Mouse (Mus musculus) stomach, postnatal 0 days (tissue): ENCODE measurements around the gene Inpp4a. TPM values are rescaled to one million over a fixed set of nuclear protein-coding genes. Genes with fewer than 3 reads are reported as not detected.

Source experiments
- ATAC-seq: fragments of 200-750 bp; cut with Nextera tagmentation; 2 replicates; pipeline ENCODE4 v1.8.0; 2017; ENCODE audit not compliant: low FRiP score, low TSS enrichment
- DNase-seq: peaks from one replicate; pipeline ENCODE4 v3.0.0-alpha.2; 2016; ENCODE audit warnings: low spot score
- H3K27ac ChIP-seq: fragments of 300-500 bp; sonication (generic); replicated peaks from 2 replicates; pipeline ENCODE4 v1.5.1; 2014; ENCODE audit warnings: mild to moderate bottlenecking, control low read depth
- H3K27me3 ChIP-seq: fragments of 300-500 bp; sonication (generic); 2 replicates; pipeline ENCODE4 v1.6.1; 2014; ENCODE audit warnings: low read length; ENCODE audit not compliant: control insufficient read depth, insufficient read depth
- H3K36me3 ChIP-seq: fragments of 300-500 bp; sonication (generic); 2 replicates; pipeline ENCODE4 v1.6.1; 2014; ENCODE audit warnings: low read length, mixed read lengths; ENCODE audit not compliant: control insufficient read depth, insufficient read depth
- H3K4me1 ChIP-seq: fragments of 300-500 bp; sonication (generic); replicated peaks from 2 replicates; pipeline ENCODE4 v1.6.1; 2014; ENCODE audit warnings: antibody characterized with exemption; ENCODE audit not compliant: control insufficient read depth, insufficient read depth
- H3K4me2 ChIP-seq: fragments of 300-500 bp; sonication (generic); replicated peaks from 2 replicates; pipeline ENCODE4 v1.6.1; 2014; ENCODE audit warnings: low read depth, mild to moderate bottlenecking, control low read depth, moderate library complexity
- H3K4me3 ChIP-seq: fragments of 300-500 bp; sonication (generic); 2 replicates; pipeline ENCODE4 v1.5.1; 2014; ENCODE audit warnings: low read depth, low read length, control low read depth
- H3K9ac ChIP-seq: fragments of 300-500 bp; sonication (generic); 2 replicates; pipeline ENCODE4 v1.6.1; 2014; ENCODE audit warnings: mild to moderate bottlenecking, low read length, control low read depth, mixed read lengths
- H3K9me3 ChIP-seq: fragments of 300-500 bp; sonication (generic); 2 replicates; pipeline ENCODE4 v1.6.1; 2016; ENCODE audit warnings: low read length; ENCODE audit not compliant: control insufficient read depth
- CTCF ChIP-seq: IDR thresholded peaks from 2 replicates; pipeline ENCODE4 v1.5.1; 2016; ENCODE audit warnings: antibody characterized with exemption, low read depth, mild to moderate bottlenecking, moderate library complexity
- EP300 ChIP-seq: optimal IDR thresholded peaks from 2 replicates; pipeline ENCODE3; 2016; ENCODE audit warnings: antibody characterized with exemption
- WGBS: fragments of 180-500 bp; shearing (Covaris S2); extraction: QIAGEN DNeasy Blood & Tissue Kit; methylation state at CpG from one replicate; pipeline ENCODE4 v1.1.7; 2014; 5-methylcytosine and 5-hydroxymethylcytosine counted together
- polyA plus RNA-seq: library from polyadenylated mRNA; unstranded; fragments of >200 nt; fragmentation: Nextera tagmentation; extraction: Ambion mirVana; gene quantifications from 2 replicates; pipeline ENCODE4 v1.2.1, GENCODE M21; 2015

The Inpp4a gene
- polyA plus RNA-seq, 1 experiment from 2014 or later, result 10.6 TPM

DNA sequence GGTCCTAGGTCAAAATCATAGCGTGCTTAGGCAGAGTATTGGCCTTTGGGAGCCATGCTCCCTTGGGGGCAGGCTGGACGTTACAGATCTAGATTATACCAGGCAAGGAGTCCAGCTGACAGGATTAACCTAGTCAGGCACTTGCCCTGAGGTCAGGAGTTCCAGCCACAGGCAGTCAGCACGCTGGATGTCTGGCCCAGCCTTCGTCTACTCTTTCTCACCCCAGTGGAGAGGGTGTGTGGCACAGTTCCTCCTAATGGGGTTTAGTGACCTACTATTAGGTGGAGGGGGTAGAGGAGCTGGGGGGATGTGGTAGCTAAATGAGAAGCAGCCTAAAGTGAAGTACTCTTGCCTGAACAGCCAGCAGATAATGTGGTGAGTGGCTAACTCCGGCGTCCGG lies 14.7 kb downstream of the Inpp4a start:
- Histone ChIP-seq H3K4me3 (no peak overlapping the region), H3K27me3 (no peaks in the 10 kb centered on the region), H3K4me1 (0 out of 2 replicates have a peak, but pooled peaks cover 4% of the 10 kb centered on the region), H3K9ac (no peak overlapping the region), H3K36me3 (no peaks in the 10 kb centered on the region), H3K9me3 (no peaks in the 10 kb centered on the region), H3K4me2 (no peak overlapping the region), H3K27ac (no peak overlapping the region)
- WGBS, result 53% methylated on average over 7 of the region's 7 CpGs
- DNase-seq, result no peak
- no peak for ATAC-seq
- TF ChIP-seq EP300, result no peak

- H3K36me3 ChIP-seq, result no peaks in the 10 kb centered on the region
- no peaks in the 10 kb centered on the region for H3K9me3 ChIP-seq
- H3K4me2 ChIP-seq, result no peak overlapping the region
- no peak overlapping the region for H3K27ac ChIP-seq
- H3K27me3 ChIP-seq, result no peaks in the 10 kb centered on the region
- H3K4me1 ChIP-seq, result peaks cover 4% of the 10 kb centered on the region; the same call in 1 of the 2 replicates
- DNase-seq (no peak), ATAC-seq (peak; percentile 36; the same call in 1 of the 2 replicates)
- 68% methylated on average over 7 of the region's 7 CpGs for WGBS
- no peak for TF ChIP-seq EP300
- TF ChIP-seq CTCF, result no peak
- no peak overlapping the region for H3K4me3 ChIP-seq
- H3K9ac ChIP-seq, result no peak overlapping the region
Observed at GRCm38 (mm10) chr1:37317644-37318285, 18.1 kb downstream of the Inpp4a start.

DNA sequence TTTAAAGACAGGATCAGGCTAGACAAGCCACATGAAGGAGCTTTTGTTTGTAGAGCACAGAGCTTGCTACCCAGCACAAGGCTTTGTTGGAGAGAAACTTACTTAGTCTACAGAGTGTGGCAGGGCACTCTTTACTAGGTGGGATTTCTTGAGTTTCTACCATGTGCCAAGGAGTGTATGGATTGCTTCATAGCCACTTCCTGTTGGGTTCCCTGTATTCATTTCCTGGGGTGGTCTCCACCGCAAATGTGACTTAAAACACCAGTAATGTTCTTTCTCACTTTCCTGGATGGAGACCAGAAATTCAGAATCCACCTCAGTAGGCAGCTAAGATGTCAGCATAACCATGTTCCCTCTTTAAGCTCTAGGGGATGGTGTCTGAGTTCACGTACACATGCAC lies 18.9 kb downstream of the Inpp4a start:
- TF ChIP-seq CTCF (no peak), EP300 (no peak)
- 73% methylated on average over 2 of the region's 2 CpGs for WGBS
- Histone ChIP-seq H3K4me2 (no peak overlapping the region), H3K36me3 (no peaks in the 10 kb centered on the region), H3K27ac (no peak overlapping the region), H3K27me3 (no peaks in the 10 kb centered on the region), H3K4me3 (no peak overlapping the region), H3K9me3 (no peaks in the 10 kb centered on the region), H3K4me1 (peaks cover 4% of the 10 kb centered on the region; the same call in 1 of the 2 replicates), H3K9ac (no peak overlapping the region)
- ATAC-seq (no peak), DNase-seq (no peak)

GRCm38 (mm10) chr1:37322690-37323089 lies 23.0 kb downstream of the Inpp4a start:
- Histone ChIP-seq H3K9ac (no peak overlapping the region), H3K9me3 (no peaks in the 10 kb centered on the region), H3K27me3 (no peaks in the 10 kb centered on the region), H3K4me1 (peaks cover 4% of the 10 kb centered on the region; the same call in 1 of the 2 replicates), H3K4me3 (no peak overlapping the region), H3K36me3 (no peaks in the 10 kb centered on the region), H3K27ac (no peak overlapping the region), H3K4me2 (no peak overlapping the region)
- no peak for ATAC-seq
- no peak for DNase-seq
- WGBS, result 89% methylated on average over 2 of the region's 2 CpGs
- TF ChIP-seq EP300 (no peak), CTCF (no peak)

DNA sequence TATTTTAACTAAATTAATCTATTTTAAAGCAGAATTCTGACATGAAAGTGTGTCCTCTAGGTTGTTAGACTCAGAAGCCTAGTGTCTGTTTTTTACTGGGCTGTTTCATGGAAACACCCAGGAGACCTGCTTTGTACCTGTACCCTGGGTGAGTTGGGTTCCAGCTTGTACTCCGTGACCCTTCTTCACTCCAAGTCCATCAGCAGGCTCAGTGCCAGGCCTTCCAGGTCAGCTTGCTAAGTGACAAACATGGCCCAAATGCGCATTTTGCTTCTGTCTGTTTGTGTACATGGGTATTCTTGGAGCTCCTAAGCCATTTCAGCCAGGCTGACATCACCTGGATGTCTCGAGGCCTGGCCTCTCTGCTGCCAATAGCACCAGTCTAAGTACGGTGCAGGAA lies 23.5 kb downstream of the Inpp4a start:
- Histone ChIP-seq H3K4me2 (no peak overlapping the region), H3K4me3 (no peak overlapping the region), H3K4me1 (peaks cover under 1% of the 10 kb centered on the region; the same call in 1 of the 2 replicates), H3K9me3 (no peaks in the 10 kb centered on the region), H3K36me3 (no peaks in the 10 kb centered on the region), H3K9ac (no peak overlapping the region), H3K27me3 (no peaks in the 10 kb centered on the region), H3K27ac (no peak overlapping the region)
- 79% methylated on average over 4 of the region's 4 CpGs for WGBS
- ATAC-seq (no peak), DNase-seq (no peak)
- TF ChIP-seq CTCF (no peak), EP300 (no peak)

- no peak for DNase-seq
- no peak for ATAC-seq
- TF ChIP-seq CTCF, result no peak
- no peak for TF ChIP-seq EP300
- H3K4me2 ChIP-seq, result no peak overlapping the region
- WGBS, result 21% methylated on average over 5 of the region's 5 CpGs
- H3K27me3 ChIP-seq, result no peaks in the 10 kb centered on the region
- H3K9me3 ChIP-seq, result no peaks in the 10 kb centered on the region
- no peaks in the 10 kb centered on the region; the same call in 1 of the 2 replicates for H3K4me1 ChIP-seq
- no peak overlapping the region for H3K4me3 ChIP-seq
- H3K36me3 ChIP-seq, result no peaks in the 10 kb centered on the region
- H3K27ac ChIP-seq, result no peak overlapping the region
- no peak overlapping the region for H3K9ac ChIP-seq
Observed at GRCm38 (mm10) chr1:37324569-37324968, 24.9 kb downstream of the Inpp4a start.
